Mouse (Mus musculus): ENCODE results near the gene Socs1.

DNA sequence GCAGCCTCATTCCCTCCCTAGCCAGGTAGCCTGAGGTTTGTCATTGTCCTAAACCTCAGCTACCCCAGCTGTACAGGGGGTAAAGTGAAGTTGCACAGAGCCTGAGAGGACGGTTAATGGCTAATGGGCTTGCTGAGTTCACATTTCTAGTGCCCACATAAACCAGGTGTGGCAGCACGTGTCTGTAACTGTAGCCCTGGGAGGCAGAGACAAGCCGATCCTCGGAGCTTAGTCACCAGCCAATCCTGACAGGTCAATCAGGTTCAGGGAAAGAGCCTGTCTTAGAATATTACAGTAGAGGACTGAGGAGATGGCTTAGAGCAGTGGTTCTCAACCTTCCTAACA, 43.1 kb upstream of the Socs1 start:
- no peak for TF ChIP-seq CTCF (IDR thresholded peaks at IDR 0.05; ENCODE audit: borderline replicate concordance, insufficient read depth, low read length)
- TF ChIP-seq POLR2A (IDR thresholded peaks at IDR 0.05; ENCODE audit: low read depth, low read length) = no peak
